Mouse (Mus musculus): ENCODE data around the gene Trir.
A peak's percentile ranks its signal among the peaks of the same experiment; 100 is the strongest.

- TF ChIP-seq CTCF (conservative IDR thresholded peaks at IDR 0.05; ENCODE audit: low read length) (peak; percentile 86), POU5F1 (IDR thresholded peaks at IDR 0.05; ENCODE audit: borderline replicate concordance, low read length) (no peak)
Observed at GRCm38 (mm10) chr8:85076993-85077392, 50.4 kb downstream of the Trir start.

All from E14TG2a.4 (cell line).